Mouse (Mus musculus): ENCODE data around the gene Wdr25. TPM values are rescaled to one million over a fixed set of nuclear protein-coding genes. Genes with fewer than 3 reads are reported as not detected.
A peak's percentile ranks its signal among the peaks of the same experiment; 100 is the strongest.

Wdr25 gene
- polyA plus RNA-seq, 1 experiment from 2014 or later = 6.8 TPM

- peak overlapping the region; percentile 27; the same call in 1 of the 2 replicates for H3K27ac ChIP-seq (ENCODE audit: low read length)
- H3K27me3 ChIP-seq (ENCODE audit: control insufficient read depth, insufficient read depth, low read length) = no peaks in the 10 kb centered on the region
- ATAC-seq (ENCODE audit: insufficient number of reproducible peaks, insufficient read depth, low FRiP score, low read depth) = no peak
- no peaks in the 10 kb centered on the region for H3K9me3 ChIP-seq (ENCODE audit: control insufficient read depth, low read depth, low read length)
- WGBS = 47% methylated on average over 12 of the region's 12 CpGs
- no peak overlapping the region for H3K4me2 ChIP-seq (replicated peaks; ENCODE audit: low read depth, low read length)
- H3K36me3 ChIP-seq (ENCODE audit: control insufficient read depth, insufficient read depth, low read length) = no peaks in the 10 kb centered on the region
- no peak overlapping the region for H3K9ac ChIP-seq (replicated peaks; ENCODE audit: low read depth, low read length)
- H3K4me3 ChIP-seq (ENCODE audit: low read depth, low read length) = no peak overlapping the region
- H3K4me1 ChIP-seq (ENCODE audit: control insufficient read depth, insufficient read depth, low read length) = peaks cover 28% of the 10 kb centered on the region; the same call in 1 of the 2 replicates
Observed at GRCm38 (mm10) chr12:108914709-108915340, 21.4 kb downstream of the Wdr25 start.

GRCm38 (mm10) chr12:108915893-108916292, 22.5 kb downstream of the Wdr25 start:
- ATAC-seq (ENCODE audit: insufficient number of reproducible peaks, insufficient read depth, low FRiP score, low read depth) = peak; percentile 12; the same call in 1 of the 2 replicates
- WGBS = 21% methylated on average over 6 of the region's 6 CpGs

DNA sequence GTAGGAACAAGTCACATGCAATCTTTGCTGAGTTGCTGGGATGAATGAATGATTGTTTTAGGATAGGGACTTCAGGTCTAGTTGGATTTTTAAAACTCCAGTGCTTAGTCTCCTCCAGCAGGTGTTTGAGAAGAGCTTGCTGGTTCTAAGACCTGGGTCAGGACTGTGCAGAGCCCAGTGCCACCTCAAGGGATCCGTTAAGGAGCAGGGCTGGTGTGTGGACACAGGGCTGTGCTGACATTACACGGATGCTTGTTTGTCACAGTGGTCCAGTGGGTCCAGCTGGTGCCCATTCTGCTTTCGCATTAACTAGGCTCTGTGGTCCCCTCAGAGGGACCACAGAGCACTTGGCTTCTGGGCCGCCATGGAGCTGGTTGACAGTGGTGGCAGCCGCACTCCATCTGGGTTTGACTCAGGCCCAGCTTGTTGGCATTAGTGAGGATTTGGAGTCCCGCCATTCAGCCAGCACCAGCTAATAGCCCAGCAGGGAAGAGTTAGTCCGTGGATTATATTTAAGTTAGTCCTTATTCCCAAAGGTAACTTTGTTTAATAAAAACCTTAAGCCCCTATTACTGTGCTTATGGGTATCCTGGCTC, 23.1 kb downstream of the Wdr25 start:
- Histone ChIP-seq H3K36me3 (ENCODE audit: control insufficient read depth, insufficient read depth, low read length) (no peaks in the 10 kb centered on the region), H3K9me3 (ENCODE audit: control insufficient read depth, low read depth, low read length) (no peaks in the 10 kb centered on the region), H3K4me2 (replicated peaks; ENCODE audit: low read depth, low read length) (no peak overlapping the region), H3K9ac (replicated peaks; ENCODE audit: low read depth, low read length) (no peak overlapping the region), H3K4me1 (ENCODE audit: control insufficient read depth, insufficient read depth, low read length) (peaks cover 22% of the 10 kb centered on the region; the same call in 1 of the 2 replicates), H3K27me3 (ENCODE audit: control insufficient read depth, insufficient read depth, low read length) (no peaks in the 10 kb centered on the region), H3K27ac (ENCODE audit: low read length) (no peak overlapping the region), H3K4me3 (ENCODE audit: low read depth, low read length) (no peak overlapping the region)
- ATAC-seq (ENCODE audit: insufficient number of reproducible peaks, insufficient read depth, low FRiP score, low read depth) = no peak
- WGBS = 75% methylated on average over 7 of the region's 7 CpGs

More at GRCm38 (mm10) chr12:108915893-108916292, 22.5 kb downstream of the Wdr25 start:
- Histone ChIP-seq H3K27me3 (ENCODE audit: control insufficient read depth, insufficient read depth, low read length) (no peaks in the 10 kb centered on the region), H3K36me3 (ENCODE audit: control insufficient read depth, insufficient read depth, low read length) (no peaks in the 10 kb centered on the region), H3K4me1 (ENCODE audit: control insufficient read depth, insufficient read depth, low read length) (peaks cover 22% of the 10 kb centered on the region; the same call in 1 of the 2 replicates), H3K27ac (ENCODE audit: low read length) (no peak overlapping the region), H3K4me2 (replicated peaks; ENCODE audit: low read depth, low read length) (no peak overlapping the region), H3K9ac (replicated peaks; ENCODE audit: low read depth, low read length) (no peak overlapping the region), H3K9me3 (ENCODE audit: control insufficient read depth, low read depth, low read length) (no peaks in the 10 kb centered on the region), H3K4me3 (ENCODE audit: low read depth, low read length) (no peak overlapping the region)

DNA sequence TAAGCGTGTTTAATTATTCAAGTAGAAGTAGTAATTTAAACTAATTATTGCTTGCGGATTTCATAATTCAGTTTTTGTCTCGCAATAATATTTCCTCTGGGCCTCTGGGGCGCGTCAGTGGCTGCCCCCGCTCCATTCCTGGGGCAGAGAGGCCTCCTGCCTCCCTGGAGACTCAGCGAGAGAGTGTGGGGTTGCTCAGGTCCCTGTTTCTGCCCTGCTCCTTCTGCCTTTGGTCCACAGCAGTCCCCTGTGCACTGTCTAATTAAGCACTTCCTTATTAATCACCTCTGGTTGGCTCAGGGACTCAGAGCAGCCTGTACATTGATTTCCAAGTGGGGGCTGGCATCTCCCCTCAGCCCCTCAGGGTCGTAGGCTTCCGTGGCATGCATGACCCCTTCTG, 24.1 kb downstream of the Wdr25 start:
- no peaks in the 10 kb centered on the region for H3K9me3 ChIP-seq (ENCODE audit: control insufficient read depth, low read depth, low read length)
- no peaks in the 10 kb centered on the region for H3K27me3 ChIP-seq (ENCODE audit: control insufficient read depth, insufficient read depth, low read length)
- H3K4me1 ChIP-seq (ENCODE audit: control insufficient read depth, insufficient read depth, low read length) = peaks cover 22% of the 10 kb centered on the region; the same call in 1 of the 2 replicates
- no peak overlapping the region for H3K4me3 ChIP-seq (ENCODE audit: low read depth, low read length)
- no peaks in the 10 kb centered on the region for H3K36me3 ChIP-seq (ENCODE audit: control insufficient read depth, insufficient read depth, low read length)
- ATAC-seq (ENCODE audit: insufficient number of reproducible peaks, insufficient read depth, low FRiP score, low read depth) = no peak
- no peak overlapping the region for H3K4me2 ChIP-seq (replicated peaks; ENCODE audit: low read depth, low read length)
- H3K27ac ChIP-seq (ENCODE audit: low read length) = no peak overlapping the region
- H3K9ac ChIP-seq (replicated peaks; ENCODE audit: low read depth, low read length) = no peak overlapping the region
- WGBS = 69% methylated on average over 9 of the region's 9 CpGs

- Histone ChIP-seq H3K27ac (ENCODE audit: low read length) (no peak overlapping the region), H3K27me3 (ENCODE audit: control insufficient read depth, insufficient read depth, low read length) (no peaks in the 10 kb centered on the region), H3K36me3 (ENCODE audit: control insufficient read depth, insufficient read depth, low read length) (no peaks in the 10 kb centered on the region), H3K9ac (replicated peaks; ENCODE audit: low read depth, low read length) (no peak overlapping the region), H3K4me3 (ENCODE audit: low read depth, low read length) (no peak overlapping the region), H3K9me3 (ENCODE audit: control insufficient read depth, low read depth, low read length) (no peaks in the 10 kb centered on the region), H3K4me1 (ENCODE audit: control insufficient read depth, insufficient read depth, low read length) (peaks cover 18% of the 10 kb centered on the region; the same call in 1 of the 2 replicates), H3K4me2 (replicated peaks; ENCODE audit: low read depth, low read length) (no peak overlapping the region)
- 68% methylated on average over 4 of the region's 4 CpGs for WGBS
- no peak for ATAC-seq (ENCODE audit: insufficient number of reproducible peaks, insufficient read depth, low FRiP score, low read depth)
Observed at GRCm38 (mm10) chr12:108918753-108919152, 25.3 kb downstream of the Wdr25 start.

DNA sequence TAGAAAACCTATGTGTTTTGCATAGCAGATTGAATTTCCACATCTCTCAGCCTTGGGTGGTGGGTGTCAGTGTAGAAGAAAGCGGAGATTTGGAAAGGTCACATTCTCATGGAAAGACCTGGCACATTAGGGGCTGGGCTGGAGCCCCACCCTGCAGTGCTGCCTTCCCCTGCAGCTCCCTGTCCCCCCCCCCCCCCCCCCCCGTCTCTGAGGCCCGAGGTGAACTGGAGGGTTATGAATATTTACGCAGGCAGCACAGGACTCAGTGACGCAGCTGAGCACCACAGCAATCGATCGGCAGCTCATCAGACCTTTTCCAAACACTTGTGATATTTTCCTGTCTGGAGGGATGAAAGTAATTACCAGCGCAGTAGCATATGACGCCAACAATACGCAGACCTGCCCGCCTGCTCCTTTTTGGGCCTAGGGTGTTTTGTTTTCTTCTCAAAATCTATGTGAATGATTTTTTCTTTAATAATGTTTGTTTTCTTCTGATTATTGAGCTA, 33.2 kb downstream of the Wdr25 start:
- ATAC-seq (ENCODE audit: insufficient number of reproducible peaks, insufficient read depth, low FRiP score, low read depth) = no peak
- no peak overlapping the region for H3K4me3 ChIP-seq (ENCODE audit: low read depth, low read length)
- no peak overlapping the region for H3K27ac ChIP-seq (ENCODE audit: low read length)
- no peaks in the 10 kb centered on the region for H3K27me3 ChIP-seq (ENCODE audit: control insufficient read depth, insufficient read depth, low read length)
- no peak overlapping the region for H3K4me2 ChIP-seq (replicated peaks; ENCODE audit: low read depth, low read length)
- no peak overlapping the region for H3K9ac ChIP-seq (replicated peaks; ENCODE audit: low read depth, low read length)
- no peaks in the 10 kb centered on the region for H3K36me3 ChIP-seq (ENCODE audit: control insufficient read depth, insufficient read depth, low read length)
- WGBS = 44% methylated on average over 10 of the region's 11 CpGs
- no peaks in the 10 kb centered on the region for H3K9me3 ChIP-seq (ENCODE audit: control insufficient read depth, low read depth, low read length)
- H3K4me1 ChIP-seq (ENCODE audit: control insufficient read depth, insufficient read depth, low read length) = no peaks in the 10 kb centered on the region

DNA sequence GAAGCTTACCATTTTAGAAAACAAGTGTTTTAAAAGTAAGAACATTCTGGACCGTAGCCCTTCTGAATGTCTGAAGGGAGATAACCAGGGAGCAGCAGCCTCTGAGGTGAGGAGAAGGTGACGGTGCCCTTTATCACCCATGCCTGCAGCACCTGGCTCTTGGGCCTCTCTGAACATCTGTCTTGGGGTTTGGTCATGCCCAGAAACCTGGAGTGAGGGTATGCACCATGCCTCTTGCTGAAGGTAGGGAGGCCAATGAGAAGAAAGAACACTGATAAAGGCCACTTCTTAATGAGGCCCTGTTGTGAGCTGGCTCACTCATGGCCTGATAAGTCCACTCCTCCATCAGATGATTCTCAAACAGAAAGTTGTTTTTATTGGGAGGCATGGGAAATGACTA, 34.8 kb downstream of the Wdr25 start:
- Histone ChIP-seq H3K27ac (ENCODE audit: low read length) (no peak overlapping the region), H3K27me3 (ENCODE audit: control insufficient read depth, insufficient read depth, low read length) (no peaks in the 10 kb centered on the region), H3K9ac (replicated peaks; ENCODE audit: low read depth, low read length) (no peak overlapping the region), H3K36me3 (ENCODE audit: control insufficient read depth, insufficient read depth, low read length) (no peaks in the 10 kb centered on the region), H3K4me3 (ENCODE audit: low read depth, low read length) (no peak overlapping the region), H3K4me2 (replicated peaks; ENCODE audit: low read depth, low read length) (no peak overlapping the region), H3K9me3 (ENCODE audit: control insufficient read depth, low read depth, low read length) (no peaks in the 10 kb centered on the region), H3K4me1 (ENCODE audit: control insufficient read depth, insufficient read depth, low read length) (no peaks in the 10 kb centered on the region)
- 73% methylated on average over 2 of the region's 2 CpGs for WGBS
- ATAC-seq (ENCODE audit: insufficient number of reproducible peaks, insufficient read depth, low FRiP score, low read depth) = no peak

- WGBS = 60% methylated on average over 3 of the region's 3 CpGs
- no peak for ATAC-seq (ENCODE audit: insufficient number of reproducible peaks, insufficient read depth, low FRiP score, low read depth)
- H3K27ac ChIP-seq (ENCODE audit: low read length) = no peak overlapping the region
- H3K4me1 ChIP-seq (ENCODE audit: control insufficient read depth, insufficient read depth, low read length) = no peaks in the 10 kb centered on the region
- no peaks in the 10 kb centered on the region for H3K27me3 ChIP-seq (ENCODE audit: control insufficient read depth, insufficient read depth, low read length)
- H3K4me3 ChIP-seq (ENCODE audit: low read depth, low read length) = no peak overlapping the region
- H3K36me3 ChIP-seq (ENCODE audit: control insufficient read depth, insufficient read depth, low read length) = no peaks in the 10 kb centered on the region
- no peaks in the 10 kb centered on the region for H3K9me3 ChIP-seq (ENCODE audit: control insufficient read depth, low read depth, low read length)
- no peak overlapping the region for H3K9ac ChIP-seq (replicated peaks; ENCODE audit: low read depth, low read length)
- no peak overlapping the region for H3K4me2 ChIP-seq (replicated peaks; ENCODE audit: low read depth, low read length)
Observed at GRCm38 (mm10) chr12:108929475-108929874, 36.0 kb downstream of the Wdr25 start.
